Mouse (Mus musculus): ENCODE results near the gene Ybx2. TPM values are rescaled to one million over a fixed set of nuclear protein-coding genes. Genes with fewer than 3 reads are reported as not detected.

The Ybx2 gene
- polyA plus RNA-seq, 1 experiment: 20.0 TPM

- TF ChIP-seq POLR2A (IDR thresholded peaks at IDR 0.05; ENCODE audit: control insufficient read depth, extremely low read depth, insufficient read depth, low read length, poor library complexity): peak; percentile 95
- 0 out of 2 replicates have a peak, but pooled peaks have one; percentile 49 for TF ChIP-seq CTCF (IDR thresholded peaks at IDR 0.05; ENCODE audit: borderline replicate concordance, control insufficient read depth, extremely low read depth, insufficient read depth, low read length, poor library complexity)
- under 1% methylated on average over 38 of the region's 38 CpGs for WGBS
- peak; percentile 91 for DNase-seq
- H3K4me3 ChIP-seq (ENCODE audit: control insufficient read depth, insufficient read depth, low read length): peak within 1 kb of the TSS; percentile 65
- peak within 1 kb of the TSS; percentile 86 for H3K27ac ChIP-seq (ENCODE audit: control insufficient read depth, insufficient read depth, low read length)
- no peaks in the 10 kb centered on the region for H3K27me3 ChIP-seq (ENCODE audit: control insufficient read depth, insufficient read depth, low read length)
- peaks cover 20% of the 10 kb centered on the region for H3K4me1 ChIP-seq (replicated peaks; ENCODE audit: control insufficient read depth, insufficient read depth, low read length)
- H3K36me3 ChIP-seq (ENCODE audit: control insufficient read depth, insufficient read depth, low read length): peaks cover 12% of the 10 kb centered on the region
These were observed 34.9 kb upstream of the Ybx2 start, which contains the start of the genes 2810408A11Rik and Neurl4 for GRCm38 (mm10) chr11:69900471-69901405. 2810408A11Rik (minus strand) TSS chr11:69900987. Neurl4 (plus strand) TSS chr11:69901072.

GRCm38 (mm10) chr11:69901406-69901846 is 34.2 kb upstream of the Ybx2 start:
- peak overlapping the region; percentile 86 for H3K27ac ChIP-seq (ENCODE audit: control insufficient read depth, insufficient read depth, low read length)
- peaks cover 18% of the 10 kb centered on the region for H3K4me1 ChIP-seq (replicated peaks; ENCODE audit: control insufficient read depth, insufficient read depth, low read length)
- no peaks in the 10 kb centered on the region for H3K27me3 ChIP-seq (ENCODE audit: control insufficient read depth, insufficient read depth, low read length)
- TF ChIP-seq POLR2A (IDR thresholded peaks at IDR 0.05; ENCODE audit: control insufficient read depth, extremely low read depth, insufficient read depth, low read length, poor library complexity) (no peak), CTCF (IDR thresholded peaks at IDR 0.05; ENCODE audit: borderline replicate concordance, control insufficient read depth, extremely low read depth, insufficient read depth, low read length, poor library complexity) (0 out of 2 replicates have a peak, but pooled peaks have one; percentile 17)
- peak; percentile 94 for DNase-seq
- peaks cover 18% of the 10 kb centered on the region for H3K36me3 ChIP-seq (ENCODE audit: control insufficient read depth, insufficient read depth, low read length)
- H3K4me3 ChIP-seq (ENCODE audit: control insufficient read depth, insufficient read depth, low read length): peak overlapping the region; percentile 65
- WGBS: under 1% methylated on average over 42 of the region's 42 CpGs

GRCm38 (mm10) chr11:69901993-69902392 is 33.6 kb upstream of the Ybx2 start:
- H3K4me3 ChIP-seq (ENCODE audit: control insufficient read depth, insufficient read depth, low read length): peak overlapping the region; percentile 65
- WGBS: under 1% methylated on average over 39 of the region's 39 CpGs
- no peaks in the 10 kb centered on the region for H3K27me3 ChIP-seq (ENCODE audit: control insufficient read depth, insufficient read depth, low read length)
- H3K27ac ChIP-seq (ENCODE audit: control insufficient read depth, insufficient read depth, low read length): 0 out of 2 replicates have a peak overlapping the region, but pooled peaks have one; percentile 2
- TF ChIP-seq CTCF (IDR thresholded peaks at IDR 0.05; ENCODE audit: borderline replicate concordance, control insufficient read depth, extremely low read depth, insufficient read depth, low read length, poor library complexity): no peak
- TF ChIP-seq POLR2A (IDR thresholded peaks at IDR 0.05; ENCODE audit: control insufficient read depth, extremely low read depth, insufficient read depth, low read length, poor library complexity): no peak
- peaks cover 18% of the 10 kb centered on the region for H3K4me1 ChIP-seq (replicated peaks; ENCODE audit: control insufficient read depth, insufficient read depth, low read length)
- peaks cover 18% of the 10 kb centered on the region for H3K36me3 ChIP-seq (ENCODE audit: control insufficient read depth, insufficient read depth, low read length)
- no peak for DNase-seq

GRCm38 (mm10) chr11:69902972-69903371 is 32.6 kb upstream of the Ybx2 start:
- no peak for TF ChIP-seq CTCF (IDR thresholded peaks at IDR 0.05; ENCODE audit: borderline replicate concordance, control insufficient read depth, extremely low read depth, insufficient read depth, low read length, poor library complexity)
- TF ChIP-seq POLR2A (IDR thresholded peaks at IDR 0.05; ENCODE audit: control insufficient read depth, extremely low read depth, insufficient read depth, low read length, poor library complexity): no peak
- H3K4me1 ChIP-seq (replicated peaks; ENCODE audit: control insufficient read depth, insufficient read depth, low read length): peaks cover 18% of the 10 kb centered on the region

GRCm38 (mm10) chr11:69904311-69904710 is 31.3 kb upstream of the Ybx2 start:
- no peak overlapping the region for H3K4me3 ChIP-seq (ENCODE audit: control insufficient read depth, insufficient read depth, low read length)
- peaks cover 36% of the 10 kb centered on the region for H3K36me3 ChIP-seq (ENCODE audit: control insufficient read depth, insufficient read depth, low read length)
- H3K4me1 ChIP-seq (replicated peaks; ENCODE audit: control insufficient read depth, insufficient read depth, low read length): peaks cover 11% of the 10 kb centered on the region
- no peak for TF ChIP-seq CTCF (IDR thresholded peaks at IDR 0.05; ENCODE audit: borderline replicate concordance, control insufficient read depth, extremely low read depth, insufficient read depth, low read length, poor library complexity)
- no peak for TF ChIP-seq POLR2A (IDR thresholded peaks at IDR 0.05; ENCODE audit: control insufficient read depth, extremely low read depth, insufficient read depth, low read length, poor library complexity)
- no peaks in the 10 kb centered on the region for H3K27me3 ChIP-seq (ENCODE audit: control insufficient read depth, insufficient read depth, low read length)
- no peak for DNase-seq
- H3K27ac ChIP-seq (ENCODE audit: control insufficient read depth, insufficient read depth, low read length): no peak overlapping the region
- 98% methylated on average over 9 of the region's 9 CpGs for WGBS

More at GRCm38 (mm10) chr11:69902972-69903371, 32.6 kb upstream of the Ybx2 start:
- H3K27ac ChIP-seq (ENCODE audit: control insufficient read depth, insufficient read depth, low read length): no peak overlapping the region
- DNase-seq: no peak
- 94% methylated on average over 13 of the region's 13 CpGs for WGBS
- H3K27me3 ChIP-seq (ENCODE audit: control insufficient read depth, insufficient read depth, low read length): no peaks in the 10 kb centered on the region
- no peak overlapping the region for H3K4me3 ChIP-seq (ENCODE audit: control insufficient read depth, insufficient read depth, low read length)
- H3K36me3 ChIP-seq (ENCODE audit: control insufficient read depth, insufficient read depth, low read length): peaks cover 27% of the 10 kb centered on the region

GRCm38 (mm10) chr11:69908645-69909044 is 27.0 kb upstream of the Ybx2 start:
- no peak overlapping the region for H3K4me3 ChIP-seq (ENCODE audit: control insufficient read depth, insufficient read depth, low read length)
- peaks cover 40% of the 10 kb centered on the region for H3K36me3 ChIP-seq (ENCODE audit: control insufficient read depth, insufficient read depth, low read length)
- no peak for DNase-seq
- H3K27ac ChIP-seq (ENCODE audit: control insufficient read depth, insufficient read depth, low read length): no peak overlapping the region
- WGBS: 98% methylated on average over 11 of the region's 11 CpGs
- TF ChIP-seq POLR2A (IDR thresholded peaks at IDR 0.05; ENCODE audit: control insufficient read depth, extremely low read depth, insufficient read depth, low read length, poor library complexity) (no peak), CTCF (IDR thresholded peaks at IDR 0.05; ENCODE audit: borderline replicate concordance, control insufficient read depth, extremely low read depth, insufficient read depth, low read length, poor library complexity) (no peak)
- H3K4me1 ChIP-seq (replicated peaks; ENCODE audit: control insufficient read depth, insufficient read depth, low read length): peaks cover 7% of the 10 kb centered on the region
- H3K27me3 ChIP-seq (ENCODE audit: control insufficient read depth, insufficient read depth, low read length): no peaks in the 10 kb centered on the region

Data from thymus, adult 2 months (tissue).